Mouse (Mus musculus): Measurements from ENCODE around the gene Crxos.
"Not testable (repeated sequence)": the region's sequence is repeated elsewhere in the genome, so short reads cannot be mapped to it uniquely, and the experiment has no call there.

Crxos gene

DNA sequence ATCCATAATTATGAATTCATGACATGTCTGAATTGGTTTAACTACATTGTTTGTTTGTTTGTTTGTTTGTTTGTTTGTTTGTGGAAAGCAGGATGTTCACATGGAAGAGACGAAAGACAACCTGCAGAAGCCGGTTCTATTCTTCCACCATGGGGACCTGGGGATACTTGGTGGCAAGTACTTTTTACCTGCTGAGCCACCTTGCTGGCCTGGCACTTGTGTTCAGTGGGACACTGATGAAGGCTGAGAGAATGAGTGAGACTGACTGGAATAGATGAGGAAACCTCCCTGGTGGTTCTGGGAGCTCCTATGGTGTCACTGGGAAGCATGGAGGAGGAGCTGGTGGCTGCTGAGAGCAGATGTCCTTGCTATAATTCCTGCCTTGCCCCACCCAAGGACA is at the start of gene Crxos:
TSS of gene Crxos (plus strand) at position 301 of the 400 bp plus-strand sequence.
- no peak for DNase-seq

DNA sequence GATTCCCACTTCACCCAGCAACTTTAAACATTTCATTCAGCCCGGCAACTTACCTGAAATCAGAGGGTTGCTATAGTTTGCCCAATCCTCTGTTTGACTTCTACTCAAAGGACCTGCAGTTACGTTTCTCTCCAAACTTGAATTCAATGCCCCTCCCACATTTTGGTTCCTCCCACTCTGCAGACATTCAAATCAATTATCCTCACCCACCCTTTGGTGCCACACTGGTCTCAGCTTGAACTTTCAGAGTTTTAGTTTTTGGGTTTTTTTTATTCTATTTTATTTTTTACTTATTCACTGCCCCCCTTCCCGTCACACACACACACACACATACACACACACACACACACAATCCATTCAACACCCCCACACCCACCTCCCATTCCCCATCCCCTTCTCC is 42.8 kb upstream of the Crxos start, which contains the start of gene Obox6:
TSS of gene Obox6 (minus strand) at position 101 of the 400 bp plus-strand sequence.
- DNase-seq = no peak

DNA sequence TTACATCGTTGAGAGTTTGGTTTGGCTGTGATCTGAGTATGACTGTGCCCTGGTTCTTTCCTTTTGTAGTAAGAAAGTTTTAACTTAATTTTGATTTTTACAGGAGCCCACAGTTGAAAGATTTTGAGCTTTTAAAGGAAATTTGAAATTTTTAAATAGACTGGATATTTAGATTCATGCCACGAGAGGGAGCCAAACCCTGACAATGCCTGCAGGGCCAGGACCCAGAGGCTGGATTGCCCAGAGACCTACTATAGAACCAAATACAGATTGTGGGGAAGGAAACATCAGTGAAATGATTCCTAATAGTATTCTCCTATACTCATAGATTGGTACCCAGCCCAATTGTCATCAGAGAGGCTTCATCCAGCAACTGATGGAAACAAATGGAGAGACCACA is 22.8 kb upstream of the Crxos start:
- no peak for DNase-seq

DNA sequence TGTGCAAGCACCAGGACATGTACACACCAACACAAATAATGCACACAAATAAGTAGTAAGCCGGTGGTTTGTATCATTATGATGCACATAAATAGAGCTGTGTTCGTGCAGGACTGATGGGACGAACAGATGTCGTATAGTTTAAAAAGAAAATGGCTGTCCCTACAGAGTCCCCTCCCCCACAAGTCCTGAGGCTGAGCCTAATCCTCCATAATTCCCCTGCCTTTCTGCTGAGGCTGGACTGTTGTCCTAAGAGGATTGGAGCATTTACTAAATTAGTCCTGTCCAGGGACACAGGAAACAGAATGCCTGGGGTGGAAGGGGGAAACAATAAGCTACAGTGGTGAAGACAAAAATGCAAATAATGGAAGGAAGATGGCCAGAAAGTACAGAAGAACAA is 18.3 kb upstream of the Crxos start:
- no peak for DNase-seq

DNA sequence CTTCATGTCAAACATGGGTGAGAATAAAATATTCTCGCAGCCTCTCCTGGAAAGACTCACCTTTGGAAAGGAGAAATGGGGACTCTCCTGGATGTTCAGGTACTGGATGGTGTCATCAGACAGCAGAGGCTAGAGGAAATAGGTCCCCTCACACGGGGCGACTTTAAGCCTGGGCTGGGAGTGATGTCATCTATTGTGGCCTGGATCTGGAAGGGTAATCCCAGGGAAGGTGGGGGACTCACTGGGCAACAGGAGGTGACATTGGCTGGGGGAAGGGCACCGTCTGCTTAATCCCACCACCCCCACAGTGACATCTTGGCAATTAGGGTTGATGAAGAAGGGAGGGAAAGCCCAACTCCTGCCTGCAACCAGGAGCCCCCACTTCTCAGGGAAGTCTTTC is 2.7 kb upstream of the Crxos start, which contains the start of gene Crx:
TSS of gene Crx (minus strand) at position 213 of the 400 bp plus-strand sequence.
- DNase-seq = no peak

DNA sequence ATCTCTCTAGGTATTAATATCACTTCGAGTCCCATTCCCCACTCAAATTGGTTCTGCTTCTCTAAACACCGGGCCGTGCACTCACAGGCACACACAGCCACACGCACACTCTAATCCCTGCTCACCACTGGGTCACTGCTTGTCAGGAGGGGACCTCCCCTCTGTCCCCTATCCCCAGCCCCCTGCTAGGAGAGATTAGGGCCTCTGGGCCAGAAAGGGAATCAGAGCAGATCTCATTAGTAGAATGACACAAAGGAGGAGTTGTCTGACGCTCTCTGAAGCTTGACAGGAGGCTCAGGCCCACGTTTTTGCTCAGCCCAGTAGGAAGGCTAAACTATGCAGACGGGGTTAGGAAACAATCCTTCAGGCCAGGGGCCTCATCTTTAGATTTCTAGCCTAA is 1.0 kb upstream of the Crxos start:
- DNase-seq = no peak

DNA sequence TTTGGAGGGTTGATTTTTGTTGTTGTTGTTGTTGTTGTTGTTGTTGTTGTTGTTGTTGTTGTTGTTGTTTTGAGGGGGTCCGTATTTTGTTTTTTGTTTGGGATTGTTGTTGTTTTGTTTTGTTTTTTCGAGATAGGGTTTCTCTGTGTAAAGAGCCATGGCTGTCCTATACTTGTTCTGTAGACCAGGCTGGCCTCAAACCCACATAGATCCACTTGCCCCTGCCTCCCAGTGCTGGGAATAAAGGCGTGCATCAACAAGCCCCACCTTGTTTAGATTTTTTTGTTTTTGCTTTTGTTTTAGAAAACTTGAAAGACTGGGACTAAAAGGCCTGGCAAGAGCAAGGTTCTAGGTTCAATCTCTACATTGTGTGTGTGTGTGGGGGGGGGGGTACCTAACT is 586 bp upstream of the Crxos start:
- no peak for DNase-seq

DNA sequence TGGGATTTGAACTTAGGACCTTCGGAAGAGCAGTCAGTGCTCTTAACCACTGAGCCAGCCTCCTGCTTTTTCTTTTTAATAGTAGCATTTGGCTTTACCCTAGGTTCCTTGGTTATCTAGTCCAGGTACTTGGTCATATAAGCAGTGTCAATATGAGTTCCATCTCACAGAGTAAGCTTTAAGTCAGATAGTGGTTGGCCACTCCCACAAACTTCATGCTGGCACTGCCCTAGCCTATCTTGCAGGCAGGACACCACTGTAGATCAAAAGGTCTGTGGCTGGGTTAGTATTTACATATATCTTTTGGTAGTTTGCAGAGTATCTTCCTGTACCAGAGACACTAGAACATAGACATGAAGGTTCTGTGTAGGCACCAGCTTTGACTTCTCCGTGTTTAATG is 1.7 kb downstream of the Crxos start:
- DNase-seq = no peak

DNA sequence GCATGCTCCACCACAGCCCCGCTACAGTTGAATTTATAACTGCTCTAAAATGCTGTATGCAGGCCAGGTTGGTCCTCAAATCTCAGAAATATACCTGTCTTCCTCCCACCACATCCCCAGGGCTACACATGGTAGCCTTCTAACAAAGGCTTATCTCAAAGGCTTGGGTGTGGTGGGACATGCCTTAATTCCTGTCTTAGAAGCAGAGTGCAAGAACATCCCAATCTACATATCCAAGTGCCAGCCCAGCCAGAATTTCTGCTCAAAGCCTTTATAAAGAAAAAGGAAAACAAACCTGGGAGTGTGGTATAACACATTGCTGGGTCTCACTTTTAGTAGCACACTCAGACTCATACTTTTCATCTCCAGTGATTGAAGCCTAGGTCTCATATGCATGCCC is 11.8 kb downstream of the Crxos start:
- DNase-seq = no peak

DNA sequence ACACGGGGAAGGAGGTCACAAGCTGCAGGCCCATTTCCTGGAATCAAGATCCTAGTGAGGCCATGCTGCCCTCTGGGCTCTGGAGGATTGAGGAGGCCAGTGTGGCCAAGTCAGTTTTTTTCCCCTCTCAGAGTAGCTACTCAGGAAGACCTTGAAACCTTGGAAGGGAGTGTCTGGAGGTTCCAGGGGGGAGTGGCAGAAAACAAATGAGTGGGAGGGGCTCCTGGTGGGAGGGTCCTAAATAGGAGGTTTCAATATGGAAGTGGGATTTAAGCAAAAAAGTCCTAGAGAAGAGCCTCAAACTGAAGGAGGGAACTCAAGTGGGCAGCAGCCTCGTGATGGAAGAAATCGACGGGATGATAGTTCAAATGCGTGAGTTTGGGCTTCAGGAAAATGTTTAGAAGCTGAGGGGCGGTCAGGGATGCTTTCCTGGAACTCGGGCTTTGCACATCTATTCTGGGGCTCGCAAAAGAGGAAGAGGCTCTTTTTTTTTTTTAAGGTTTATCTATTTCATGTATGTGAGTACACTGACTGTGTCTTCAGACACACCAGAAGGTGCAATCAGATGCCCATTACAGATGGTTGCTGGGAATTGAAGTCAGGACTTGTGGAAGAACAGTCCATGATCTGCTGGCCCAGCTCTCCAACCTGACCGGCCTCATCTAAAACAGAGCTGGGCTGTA is 19.1 kb downstream of the Crxos start:
- no peak for DNase-seq

DNA sequence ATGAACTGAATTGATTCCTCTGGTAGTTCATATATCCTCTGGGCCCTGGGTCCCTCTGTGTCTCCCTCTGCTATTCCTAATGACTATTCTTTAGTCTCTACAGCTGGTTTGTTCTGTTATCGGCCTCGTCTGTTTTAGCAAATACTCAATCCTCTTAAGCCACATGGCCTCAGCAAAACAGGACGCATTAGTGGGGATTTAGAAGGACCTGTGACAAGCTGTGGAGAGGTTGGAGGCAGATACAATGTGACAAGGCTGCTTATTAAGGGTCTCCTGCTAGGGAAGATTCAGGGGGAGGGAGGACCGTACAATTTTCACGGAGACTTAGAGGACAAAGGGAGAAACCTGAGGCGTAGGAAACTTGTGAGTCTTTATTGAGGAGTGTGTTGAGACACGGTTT is 23.4 kb downstream of the Crxos start:
- no peak for DNase-seq

DNA sequence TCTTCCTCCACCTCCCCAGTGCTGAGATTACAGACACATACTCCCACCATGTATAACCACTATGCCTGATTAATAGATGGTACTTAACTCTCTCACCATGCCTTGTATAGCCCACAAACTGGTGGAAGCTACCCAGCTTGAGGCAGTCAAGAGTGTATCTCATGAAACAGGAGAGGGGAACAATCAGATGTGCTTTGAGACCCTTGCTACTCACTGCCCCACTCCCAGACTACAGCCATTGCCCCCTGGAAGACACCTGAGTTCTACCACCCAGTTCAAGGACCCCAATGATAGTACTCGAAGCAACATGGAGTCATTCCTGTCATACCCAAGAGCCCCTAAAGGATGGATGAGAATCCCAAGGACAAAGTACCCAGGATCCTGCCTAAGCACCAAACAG is 24.2 kb downstream of the Crxos start:
- no peak for DNase-seq

DNA sequence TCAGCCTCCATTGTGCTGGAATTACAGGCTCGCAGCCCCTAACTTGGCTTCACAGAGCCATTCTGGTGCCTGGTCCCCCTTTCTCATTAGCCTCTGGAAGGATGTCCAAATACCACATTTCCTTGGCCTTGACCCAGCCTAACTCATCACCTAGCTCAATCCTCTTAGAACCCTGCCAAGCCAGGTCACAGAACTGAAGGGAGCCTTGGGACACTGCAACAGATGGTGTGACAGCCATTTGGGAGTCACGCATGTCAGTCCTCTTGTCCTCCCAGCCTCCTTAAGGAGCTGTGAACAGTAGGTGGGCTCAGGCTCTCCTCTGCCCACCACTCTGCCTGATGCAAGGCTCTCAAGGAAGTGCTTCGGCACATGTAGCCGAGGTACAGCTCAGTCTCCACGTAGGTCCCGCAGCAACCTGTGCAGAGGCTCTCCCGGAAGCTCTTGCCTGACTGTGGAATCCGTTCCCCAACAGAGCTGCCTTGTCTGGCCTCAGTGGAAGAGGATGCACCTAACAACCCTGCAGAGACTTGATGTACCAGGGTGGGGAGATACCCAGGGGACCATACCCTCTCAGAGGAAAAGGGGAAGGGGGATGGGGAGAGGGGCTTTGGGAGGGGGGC is 25.7 kb downstream of the Crxos start:
- no peak for DNase-seq

DNA sequence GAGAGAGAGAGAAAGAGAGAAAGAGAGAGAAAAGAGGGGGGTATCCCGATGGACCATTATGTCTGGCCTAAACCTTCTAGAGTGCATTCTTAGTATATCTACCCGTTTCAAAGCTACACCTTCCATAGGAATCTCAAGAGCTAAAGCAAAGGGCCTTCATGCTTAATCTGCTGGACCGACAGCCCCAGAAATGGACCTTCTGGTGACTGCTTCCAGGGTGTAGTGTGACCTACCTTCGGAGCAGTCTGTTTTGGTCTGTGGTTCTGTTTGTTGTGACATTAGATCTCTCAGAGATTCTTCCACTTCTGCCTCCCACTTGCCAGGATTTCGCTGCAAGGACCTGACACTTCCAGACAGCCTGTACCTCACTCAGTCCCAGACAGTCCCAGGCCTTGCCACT is 28.1 kb downstream of the Crxos start:
- DNase-seq = no peak

DNA sequence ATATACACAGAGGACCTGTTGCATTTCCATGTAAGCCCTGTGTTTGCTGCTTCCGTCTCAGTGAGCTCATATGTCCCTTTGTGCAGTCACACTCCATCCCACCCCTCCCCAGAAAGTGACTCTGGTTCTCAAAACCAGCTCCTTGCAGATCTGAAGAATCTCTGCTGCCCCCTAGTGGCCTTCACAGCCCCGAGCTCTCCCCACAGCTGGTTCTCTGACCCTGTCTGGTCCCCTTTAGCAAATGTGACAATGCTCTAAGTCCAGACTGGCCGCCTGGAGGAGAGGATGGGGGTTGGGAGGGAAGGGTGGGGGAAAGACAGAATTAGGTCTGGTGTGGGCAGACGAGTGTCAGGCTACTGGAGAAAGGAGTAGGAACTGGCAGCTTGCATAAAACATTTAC is 29.8 kb downstream of the Crxos start:
- DNase-seq = peak; percentile 68 to 72

DNA sequence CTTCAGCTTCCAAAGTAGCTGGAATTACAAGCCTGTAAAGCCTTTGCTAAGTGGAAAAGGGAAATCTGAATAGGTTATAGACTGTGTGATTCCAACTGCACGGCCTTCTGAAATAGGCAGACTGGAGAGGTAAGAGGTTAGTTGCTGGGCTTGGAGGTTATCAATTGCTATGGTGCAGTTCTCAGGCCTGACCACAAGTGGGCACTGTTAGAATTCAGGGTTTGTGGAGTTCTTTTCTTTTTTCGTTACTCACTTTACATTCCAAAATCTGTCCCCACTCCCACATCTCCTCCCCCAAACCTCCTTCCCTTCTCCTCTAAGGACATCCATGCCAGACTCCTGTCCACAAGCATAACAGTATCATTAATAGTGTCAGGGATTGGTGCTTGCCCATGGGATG is 31.8 kb downstream of the Crxos start:
- peak in 1 of 2 experiments; percentile 25 for DNase-seq

DNA sequence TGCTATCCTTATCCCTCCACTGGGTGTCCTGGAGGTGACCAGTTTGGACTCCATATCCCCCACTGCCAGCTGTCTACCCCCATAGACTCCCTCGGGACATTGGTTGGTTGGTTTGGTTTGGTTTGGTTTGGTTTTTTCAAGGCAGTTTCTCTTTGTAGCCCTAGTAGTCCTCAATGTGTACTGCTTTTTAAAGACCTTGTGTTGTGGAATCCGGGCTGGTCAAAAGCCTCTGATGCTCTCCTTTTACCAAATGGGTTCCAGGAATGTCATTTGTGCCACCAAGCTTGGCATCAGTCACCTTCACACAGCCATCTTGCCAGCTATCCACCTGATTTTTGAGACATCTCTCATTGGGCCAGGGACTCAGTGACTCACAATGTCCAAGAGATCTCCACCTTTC is 32.3 kb downstream of the Crxos start:
- DNase-seq = no peak

DNA sequence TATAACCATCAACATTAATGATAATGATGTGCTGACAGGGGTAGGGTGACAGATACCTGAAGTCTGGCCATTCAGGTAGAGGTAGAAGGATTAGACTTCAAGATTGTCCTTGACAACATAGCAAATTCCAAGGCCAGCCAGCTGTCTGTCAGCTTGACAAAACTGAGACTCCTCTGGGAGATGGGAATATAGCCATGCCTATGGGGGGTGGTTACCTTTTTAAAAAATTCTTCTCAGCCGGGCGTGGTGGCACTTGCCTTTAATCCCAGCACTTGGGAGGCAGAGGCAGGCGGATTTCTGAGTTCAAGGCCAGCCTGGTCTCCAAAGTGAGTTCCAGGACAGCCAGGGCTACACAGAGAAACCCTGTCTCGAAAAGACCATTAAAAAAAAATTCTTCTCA is 33.3 kb downstream of the Crxos start:
- not testable (repeated sequence) for DNase-seq

DNA sequence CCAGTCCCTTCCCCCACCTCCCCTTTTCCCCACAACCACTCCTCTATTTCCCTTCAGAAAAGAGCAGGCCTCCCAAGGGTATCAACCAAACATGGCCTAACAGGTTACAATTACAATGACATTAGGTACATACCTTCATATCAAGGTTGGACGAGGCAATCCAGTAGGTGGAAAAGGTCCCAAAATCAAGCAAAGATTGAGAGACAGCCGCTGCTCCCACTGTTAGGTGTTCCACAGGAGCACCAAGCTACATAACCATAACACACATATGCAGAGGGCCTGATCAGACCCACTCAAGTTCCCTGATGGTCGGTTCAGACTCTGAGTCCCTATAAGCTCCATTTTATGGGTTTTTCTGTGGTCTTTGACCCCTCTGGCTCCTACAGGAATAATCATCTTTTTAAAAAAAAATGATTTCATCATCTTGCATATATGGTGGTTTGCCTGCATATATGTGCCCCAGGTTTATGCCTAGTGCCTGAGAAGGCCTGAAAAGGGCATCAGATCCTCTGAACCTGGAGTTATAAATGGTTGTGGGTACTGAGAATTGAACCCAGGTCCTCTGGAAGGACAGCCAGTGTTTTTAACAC is 33.8 kb downstream of the Crxos start:
- no peak for DNase-seq

DNA sequence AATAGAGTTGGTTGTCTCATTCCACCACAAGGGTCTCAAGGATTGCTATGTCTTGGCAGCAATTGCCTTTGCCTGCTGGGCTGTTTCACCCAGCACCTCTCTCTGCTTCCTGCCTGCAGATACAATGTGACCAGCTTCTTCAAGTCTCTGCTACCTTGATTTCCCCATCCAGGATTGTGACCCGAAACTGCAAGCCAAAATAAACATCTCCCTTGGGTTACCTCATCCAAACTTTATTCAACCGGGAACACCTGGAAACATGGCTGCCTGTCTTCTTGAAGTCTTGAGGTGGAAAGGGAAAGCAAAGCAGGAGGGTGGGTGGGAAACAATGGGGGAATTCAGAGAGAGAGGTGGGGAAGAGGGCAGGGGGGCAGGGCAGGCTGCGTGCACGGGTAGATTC is 34.6 kb downstream of the Crxos start:
- DNase-seq = no peak

DNA sequence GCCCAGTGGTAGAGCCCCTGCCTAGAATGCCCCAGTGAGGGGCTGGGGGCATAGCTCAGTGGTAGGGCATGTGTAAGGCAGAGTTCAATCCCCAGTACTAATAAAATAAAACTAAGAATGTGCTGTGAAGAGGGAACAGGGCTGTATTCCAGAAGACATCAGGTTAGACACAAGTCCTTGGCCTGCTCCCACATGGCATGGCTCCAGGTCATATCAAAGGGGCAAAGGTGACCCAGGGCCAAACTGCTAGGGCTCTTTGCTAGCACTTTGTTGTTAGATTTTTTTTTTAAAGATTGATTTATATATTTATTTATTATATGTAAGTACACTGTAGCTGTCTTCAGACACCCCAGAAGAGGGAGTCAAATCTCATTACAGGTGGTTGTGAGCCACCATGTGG is 36.0 kb downstream of the Crxos start:
- no peak for DNase-seq

DNA sequence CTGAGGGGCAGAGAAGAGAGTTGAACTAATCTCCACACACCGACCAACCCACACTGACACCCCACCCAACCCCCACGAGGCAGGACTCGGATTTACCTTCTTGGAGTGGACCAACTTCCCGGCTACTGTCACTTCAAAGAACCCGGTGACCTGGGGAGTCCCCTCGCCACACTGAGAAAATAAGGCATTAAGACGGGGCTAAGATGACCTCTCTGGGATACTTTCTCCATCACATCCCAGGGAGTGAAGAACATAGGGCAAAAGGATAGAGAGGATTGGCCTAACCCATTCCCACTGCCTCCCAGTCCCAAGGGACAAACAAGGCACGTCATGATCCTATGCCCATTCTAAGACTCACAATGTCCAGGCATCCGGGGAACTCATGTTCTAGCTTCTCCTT is 37.5 kb downstream of the Crxos start:
- DNase-seq = no peak

DNA sequence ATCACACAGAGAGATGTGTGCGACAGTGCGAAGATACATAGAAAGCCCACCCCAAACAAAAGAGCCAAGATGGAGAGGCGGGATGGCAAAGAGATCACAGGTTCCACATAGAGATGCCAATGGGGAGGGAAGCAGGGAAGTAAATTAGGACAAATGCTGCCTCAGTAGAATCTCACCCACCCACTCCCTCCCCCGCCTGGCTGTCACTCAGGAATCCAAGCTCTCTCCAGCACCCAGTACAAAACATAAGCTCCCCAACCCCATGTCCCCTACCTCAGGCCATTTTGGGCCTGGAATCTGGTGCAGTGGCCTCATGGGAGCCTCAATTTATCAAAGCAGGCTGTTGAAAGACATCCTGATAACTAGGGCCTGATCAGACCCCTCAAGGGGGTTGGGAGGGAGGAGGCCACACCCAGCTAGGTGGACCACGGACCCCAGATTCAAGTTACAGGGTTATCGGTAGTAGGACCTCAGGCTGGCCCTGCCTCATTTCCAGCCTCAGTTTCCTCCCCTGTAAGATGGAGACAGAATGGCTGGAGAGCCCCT is 38.3 kb downstream of the Crxos start:
- DNase-seq = no peak

DNA sequence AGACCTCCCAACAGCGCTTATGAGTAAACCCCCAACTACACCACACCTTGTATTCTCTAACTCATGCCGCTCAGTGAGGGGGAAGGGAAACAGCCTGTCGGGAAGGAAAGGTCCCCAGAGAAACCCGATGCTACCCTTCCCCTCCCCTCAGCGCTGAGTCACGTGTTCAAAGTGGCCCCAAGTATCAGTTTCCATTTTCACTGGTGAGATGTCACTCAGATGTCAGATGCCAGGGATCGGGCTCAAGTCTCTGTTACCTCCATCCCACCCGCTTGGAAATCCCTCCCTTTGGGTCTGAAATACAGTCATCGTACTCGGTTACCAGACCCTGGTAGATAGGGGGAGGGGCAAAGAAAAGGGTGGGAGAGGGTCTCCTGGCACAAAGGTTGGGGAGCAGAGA is 39.4 kb downstream of the Crxos start:
- peak in 1 of 2 experiments; percentile 47 for DNase-seq

Data from cerebellum, adult 18-20 months (tissue).